Mouse (Mus musculus) heart, adult 2 months (tissue): ENCODE data around the gene Ell2. TPM values are rescaled to one million over a fixed set of nuclear protein-coding genes. Genes with fewer than 3 reads are reported as not detected.

Source experiments
- DNase-seq, 2 experiments: peaks; one replicate each; pipeline ENCODE4 v3.0.0; 2021
- H3K27ac ChIP-seq: fragments of 200-600 bp; 2 replicates; pipeline ENCODE4 v1.8.1; 2022
- H3K27me3 ChIP-seq: fragments of 200-500 bp; 2 replicates; pipeline ENCODE4 v1.6.1; 2012; ENCODE audit warnings: mild to moderate bottlenecking, low read length, inconsistent platforms, mixed read lengths; ENCODE audit not compliant: control insufficient read depth, insufficient read depth
- H3K36me3 ChIP-seq: fragments of 200-500 bp; 2 replicates; pipeline ENCODE4 v1.6.1; 2012; ENCODE audit warnings: low read length, inconsistent platforms; ENCODE audit not compliant: control insufficient read depth, insufficient read depth
- H3K4me1 ChIP-seq: fragments of 200-500 bp; 2 replicates; pipeline ENCODE4 v1.6.1; 2011; ENCODE audit warnings: low read length; ENCODE audit not compliant: control insufficient read depth, insufficient read depth
- H3K4me3 ChIP-seq: fragments of 200-600 bp; 2 replicates; pipeline ENCODE4 v1.8.1; 2022
- H3K79me2 ChIP-seq: fragments of 200-500 bp; replicated peaks from 2 replicates; pipeline ENCODE4 v1.6.1; 2012; ENCODE audit warnings: mild to moderate bottlenecking, inconsistent platforms, low read length, moderate library complexity, mixed read lengths; ENCODE audit not compliant: control insufficient read depth, insufficient read depth
- H3K9ac ChIP-seq: fragments of 200-500 bp; 2 replicates; pipeline ENCODE4 v1.6.1; 2012; ENCODE audit warnings: low read depth, mild to moderate bottlenecking, control low read depth, inconsistent platforms, low read length, mixed read lengths
- CTCF ChIP-seq: fragments of 200-600 bp; IDR thresholded peaks from 2 replicates; pipeline ENCODE4 v1.8.1; 2022; ENCODE audit warnings: antibody characterized with exemption, mild to moderate bottlenecking, moderate library complexity
- EP300 ChIP-seq: fragments of 200-500 bp; IDR thresholded peaks from 2 replicates; pipeline ENCODE4 v1.6.1; 2011; ENCODE audit warnings: low read depth, low read length, control low read depth; ENCODE audit not compliant: insufficient read depth
- POLR2A ChIP-seq: fragments of 200-500 bp; IDR thresholded peaks from 2 replicates; pipeline ENCODE4 v1.6.1; 2011; ENCODE audit warnings: mild to moderate bottlenecking, low read depth, low read length, control low read depth; ENCODE audit not compliant: insufficient read depth
- WGBS: fragments of 180-500 bp; shearing (Covaris S2); methylation state at CpG from one replicate; pipeline ENCODE4 v1.1.7; 2018; 5-methylcytosine and 5-hydroxymethylcytosine counted together
- intact Hi-C: fragments of 180-260 bp; cut with DNase I; formaldehyde crosslinking; loops from one replicate; pipeline ENCODE4 v1.15.1; 2025
- polyA plus RNA-seq: library from polyadenylated mRNA; depleted of rRNA; stranded (reverse); fragments of >200 nt; gene quantifications from 2 replicates; pipeline ENCODE4 v1.2.3, GENCODE M21; 2012
- total RNA-seq, 2 experiments: library from RNA; stranded (reverse); gene quantifications; 2 replicates each; pipeline ENCODE4 v1.2.3; 2021

The Ell2 gene
- total and polyA plus RNA-seq, 3 experiments: 3.4 to 30.0 (median 26.0) TPM

GRCm38 (mm10) chr13:75714407-75714806 is 7.8 kb downstream of the Ell2 start:
- no peak overlapping the region for H3K9ac ChIP-seq
- WGBS: 59% methylated on average over 6 of the region's 6 CpGs
- no peaks in the 10 kb centered on the region for H3K27me3 ChIP-seq
- intact Hi-C loops: no loop called here
- TF ChIP-seq POLR2A (no peak), EP300 (no peak)
- no peaks in the 10 kb centered on the region; the same call in 1 of the 2 replicates for H3K4me1 ChIP-seq
- H3K79me2 ChIP-seq: no peaks in the 10 kb centered on the region
- H3K27ac ChIP-seq: no peak overlapping the region
- no peak overlapping the region for H3K4me3 ChIP-seq
- H3K36me3 ChIP-seq: peaks cover 8% of the 10 kb centered on the region; the same call in 1 of the 2 replicates
- DNase-seq: no peak

- peaks cover 8% of the 10 kb centered on the region; the same call in 1 of the 2 replicates for H3K36me3 ChIP-seq
- H3K27me3 ChIP-seq: no peaks in the 10 kb centered on the region
- H3K9ac ChIP-seq: no peak overlapping the region
- 66% methylated on average over 3 of the region's 3 CpGs for WGBS
- H3K79me2 ChIP-seq: no peaks in the 10 kb centered on the region
- no peaks in the 10 kb centered on the region; the same call in 1 of the 2 replicates for H3K4me1 ChIP-seq
- no peak for DNase-seq
- intact Hi-C loops: no loop called here
- no peak overlapping the region for H3K4me3 ChIP-seq
- TF ChIP-seq EP300 (no peak), POLR2A (no peak), CTCF (no peak)
- no peak overlapping the region for H3K27ac ChIP-seq
These were observed 11.2 kb downstream of the Ell2 start for GRCm38 (mm10) chr13:75717638-75718302.

DNA sequence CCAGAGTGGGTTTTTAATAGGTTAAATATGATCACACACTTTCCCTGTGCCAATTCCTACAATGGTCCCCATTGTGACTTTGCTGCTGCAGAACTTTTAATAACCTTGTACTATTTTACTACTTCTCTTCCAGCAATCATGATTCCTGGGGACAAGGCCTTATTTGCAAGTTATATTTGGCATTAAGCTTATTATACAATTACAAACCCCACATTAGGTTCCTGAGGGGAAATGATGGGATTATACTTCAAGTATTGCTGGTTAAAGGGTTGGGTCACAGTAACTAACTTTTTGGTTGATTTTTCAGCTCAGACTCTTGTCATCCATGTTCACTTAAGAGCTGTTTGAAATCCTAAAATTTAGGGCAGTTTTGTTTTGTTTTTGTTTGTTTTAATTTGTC is 11.8 kb downstream of the Ell2 start:
- Histone ChIP-seq H3K4me3 (no peak overlapping the region), H3K4me1 (no peaks in the 10 kb centered on the region; the same call in 1 of the 2 replicates), H3K36me3 (peaks cover 8% of the 10 kb centered on the region; the same call in 1 of the 2 replicates), H3K9ac (no peak overlapping the region), H3K79me2 (no peaks in the 10 kb centered on the region), H3K27me3 (no peaks in the 10 kb centered on the region), H3K27ac (no peak overlapping the region)
- TF ChIP-seq CTCF: no peak
- TF ChIP-seq POLR2A: no peak
- TF ChIP-seq EP300: no peak
- intact Hi-C loops: no loop called here
- DNase-seq: no peak

GRCm38 (mm10) chr13:75719645-75720044 is 13.1 kb downstream of the Ell2 start:
- TF ChIP-seq EP300: no peak
- no peak for TF ChIP-seq POLR2A
- no peak for TF ChIP-seq CTCF
- Histone ChIP-seq H3K4me1 (no peaks in the 10 kb centered on the region; the same call in 1 of the 2 replicates), H3K4me3 (no peak overlapping the region), H3K9ac (no peak overlapping the region), H3K36me3 (peaks cover 4% of the 10 kb centered on the region; the same call in 1 of the 2 replicates), H3K79me2 (no peaks in the 10 kb centered on the region), H3K27ac (no peak overlapping the region), H3K27me3 (no peaks in the 10 kb centered on the region)
- WGBS: 83% methylated on average over 4 of the region's 4 CpGs
- intact Hi-C loops: no loop called here
- no peak for DNase-seq

- TF ChIP-seq EP300 (no peak), POLR2A (no peak), CTCF (no peak)
- intact Hi-C loops: no loop called here
- H3K9ac ChIP-seq: no peak overlapping the region
- H3K27me3 ChIP-seq: no peaks in the 10 kb centered on the region
- H3K79me2 ChIP-seq: no peaks in the 10 kb centered on the region
- 64% methylated on average over 4 of the region's 4 CpGs for WGBS
- no peak for DNase-seq
- H3K36me3 ChIP-seq: no peaks in the 10 kb centered on the region
- H3K4me3 ChIP-seq: no peak overlapping the region
- H3K27ac ChIP-seq: no peak overlapping the region
- H3K4me1 ChIP-seq: no peaks in the 10 kb centered on the region; the same call in 1 of the 2 replicates
These were observed 20.2 kb downstream of the Ell2 start for GRCm38 (mm10) chr13:75726569-75727373.

- Histone ChIP-seq H3K36me3 (no peaks in the 10 kb centered on the region), H3K4me3 (no peak overlapping the region), H3K79me2 (no peaks in the 10 kb centered on the region), H3K27ac (no peak overlapping the region), H3K4me1 (no peaks in the 10 kb centered on the region; the same call in 1 of the 2 replicates), H3K27me3 (no peaks in the 10 kb centered on the region), H3K9ac (no peak overlapping the region)
- intact Hi-C loops: no loop called here
- DNase-seq: no peak
- TF ChIP-seq CTCF (no peak), POLR2A (no peak), EP300 (no peak)
- 90% methylated on average over 1 of the region's 1 CpGs for WGBS
These were observed 21.4 kb downstream of the Ell2 start for GRCm38 (mm10) chr13:75727932-75728331.
